Mouse (Mus musculus): Measurements from ENCODE around the gene Prrx2.
A peak's percentile ranks its signal among the peaks of the same experiment; 100 is the strongest.

Gene Prrx2

GRCm38 (mm10) chr2:30870863-30871262 is 36.1 kb downstream of the Prrx2 start:
- DNase-seq (ENCODE audit: low spot score in 2 of 2): peak in 1 of 2 experiments; percentile 12

GRCm38 (mm10) chr2:30872669-30873068 is 37.9 kb downstream of the Prrx2 start:
- DNase-seq (ENCODE audit: low spot score in 2 of 2): no peak

GRCm38 (mm10) chr2:30874445-30874844 is 39.7 kb downstream of the Prrx2 start:
- no peak for DNase-seq (ENCODE audit: low spot score in 2 of 2)

GRCm38 (mm10) chr2:30875096-30875495 is 40.3 kb downstream of the Prrx2 start:
- no peak for DNase-seq (ENCODE audit: low spot score in 2 of 2)

- no peak for DNase-seq (ENCODE audit: low spot score in 2 of 2)
Observed at GRCm38 (mm10) chr2:30875621-30876432, 41.1 kb downstream of the Prrx2 start.

- no peak for DNase-seq (ENCODE audit: low spot score in 2 of 2)
Observed at GRCm38 (mm10) chr2:30879481-30879880, 44.7 kb downstream of the Prrx2 start.

GRCm38 (mm10) chr2:30881215-30881614 is 46.4 kb downstream of the Prrx2 start:
- no peak for DNase-seq (ENCODE audit: low spot score in 2 of 2)

GRCm38 (mm10) chr2:30884852-30885373 is 50.1 kb downstream of the Prrx2 start:
- DNase-seq (ENCODE audit: low spot score in 2 of 2): no peak

- DNase-seq (ENCODE audit: low spot score in 2 of 2): peak; percentile 64 to 75
Observed at GRCm38 (mm10) chr2:30885453-30886163, 50.8 kb downstream of the Prrx2 start.

GRCm38 (mm10) chr2:30891002-30891401 is 56.2 kb downstream of the Prrx2 start:
- DNase-seq (ENCODE audit: low spot score in 2 of 2): no peak

- no peak for DNase-seq (ENCODE audit: low spot score in 2 of 2)
Observed at GRCm38 (mm10) chr2:30893399-30893798, 58.6 kb downstream of the Prrx2 start.

GRCm38 (mm10) chr2:30893946-30894345 is 59.2 kb downstream of the Prrx2 start:
- DNase-seq (ENCODE audit: low spot score in 2 of 2): no peak

- DNase-seq (ENCODE audit: low spot score in 2 of 2): no peak
Observed at GRCm38 (mm10) chr2:30897291-30897690, 62.5 kb downstream of the Prrx2 start.

- no peak for DNase-seq (ENCODE audit: low spot score in 2 of 2)
Observed at GRCm38 (mm10) chr2:30899397-30900069, 64.8 kb downstream of the Prrx2 start.

- no peak for DNase-seq (ENCODE audit: low spot score in 2 of 2)
Observed at GRCm38 (mm10) chr2:30901646-30902160, 66.9 kb downstream of the Prrx2 start.

GRCm38 (mm10) chr2:30902256-30902655 is 67.5 kb downstream of the Prrx2 start:
- DNase-seq (ENCODE audit: low spot score in 2 of 2): no peak

GRCm38 (mm10) chr2:30902726-30903722 is 68.3 kb downstream of the Prrx2 start:
- DNase-seq (ENCODE audit: low spot score in 2 of 2): no peak

GRCm38 (mm10) chr2:30904231-30904630 is 69.5 kb downstream of the Prrx2 start:
- DNase-seq (ENCODE audit: low spot score in 2 of 2): no peak

- no peak for DNase-seq (ENCODE audit: low spot score in 2 of 2)
Observed at GRCm38 (mm10) chr2:30904991-30905390, 70.2 kb downstream of the Prrx2 start.

- DNase-seq (ENCODE audit: low spot score in 2 of 2): no peak
Observed at GRCm38 (mm10) chr2:30905906-30906305, 71.1 kb downstream of the Prrx2 start.

- no peak for DNase-seq (ENCODE audit: low spot score in 2 of 2)
Observed at GRCm38 (mm10) chr2:30906641-30907040, 71.9 kb downstream of the Prrx2 start.
